Mouse (Mus musculus): ENCODE measurements around the gene Ndufb3.

DNA sequence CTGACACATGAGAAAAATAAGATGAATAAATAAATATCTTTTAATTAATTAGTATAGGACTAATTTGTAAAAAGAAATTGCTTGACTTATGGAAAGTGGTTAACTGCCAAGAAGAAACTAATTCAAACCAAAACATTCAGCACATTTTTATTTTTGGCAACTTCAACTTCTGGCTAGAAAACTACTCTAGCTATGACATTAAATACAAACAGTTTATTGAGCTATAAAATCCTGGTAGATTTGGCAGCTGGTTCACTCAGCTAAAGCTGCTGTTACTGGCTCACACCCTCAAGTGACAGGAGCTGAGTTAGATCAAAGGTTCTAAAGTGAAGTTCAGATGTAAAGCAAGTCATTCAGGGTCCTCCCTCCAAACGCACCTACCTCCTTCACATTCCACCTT, 3.6 kb upstream of the Ndufb3 start:
- TF ChIP-seq CTCF (IDR thresholded peaks at IDR 0.05; ENCODE audit: low read depth, low read length) (no peak), POLR2AphosphoS5 (IDR thresholded peaks at IDR 0.05; ENCODE audit: insufficient replicate concordance, low read depth, low read length) (no peak), GATA1 (IDR thresholded peaks at IDR 0.05; ENCODE audit: borderline replicate concordance, low read length) (no peak), TAL1 (conservative IDR thresholded peaks at IDR 0.05; ENCODE audit: low read depth, low read length) (no peak)

Measured in G1E (cell line).